Mouse (Mus musculus) fat pad, adult 2 months (tissue): Measurements from ENCODE around the gene Xrcc5.

Source experiments
- DNase-seq: peaks from one replicate; pipeline ENCODE4 v3.0.0-alpha.2; 2011; ENCODE audit warnings: low read depth, low spot score; ENCODE audit errors: extremely low read depth

The Xrcc5 gene

GRCm38 (mm10) chr1:72380544-72380943 is 73.3 kb downstream of the Xrcc5 start:
- DNase-seq: no peak

GRCm38 (mm10) chr1:72383056-72383455 is 75.8 kb downstream of the Xrcc5 start:
- DNase-seq: peak; percentile 54

- no peak for DNase-seq
These were observed 76.4 kb downstream of the Xrcc5 start for GRCm38 (mm10) chr1:72383651-72384050.

GRCm38 (mm10) chr1:72390420-72390819 is 83.2 kb downstream of the Xrcc5 start:
- DNase-seq: no peak

GRCm38 (mm10) chr1:72399720-72400401 is 92.6 kb downstream of the Xrcc5 start:
- DNase-seq: no peak

GRCm38 (mm10) chr1:72400616-72401015 is 93.4 kb downstream of the Xrcc5 start:
- no peak for DNase-seq

- no peak for DNase-seq
These were observed 94.3 kb downstream of the Xrcc5 start for GRCm38 (mm10) chr1:72401331-72402069.

- DNase-seq: no peak
These were observed 99.4 kb downstream of the Xrcc5 start for GRCm38 (mm10) chr1:72406505-72407079.

GRCm38 (mm10) chr1:72409936-72410335 is 102.7 kb downstream of the Xrcc5 start:
- DNase-seq: no peak

- no peak for DNase-seq
These were observed 103.9 kb downstream of the Xrcc5 start for GRCm38 (mm10) chr1:72411108-72411507.

- no peak for DNase-seq
These were observed 106.0 kb downstream of the Xrcc5 start for GRCm38 (mm10) chr1:72413205-72413604.

GRCm38 (mm10) chr1:72414133-72414532 is 106.9 kb downstream of the Xrcc5 start:
- DNase-seq: no peak

- no peak for DNase-seq
These were observed 107.5 kb downstream of the Xrcc5 start for GRCm38 (mm10) chr1:72414561-72415253.

- peak; percentile 37 for DNase-seq
These were observed 111.8 kb downstream of the Xrcc5 start for GRCm38 (mm10) chr1:72418744-72419655.

- no peak for DNase-seq
These were observed 113.0 kb downstream of the Xrcc5 start for GRCm38 (mm10) chr1:72420220-72420619.

- no peak for DNase-seq
These were observed 114.9 kb downstream of the Xrcc5 start for GRCm38 (mm10) chr1:72422121-72422520.

- no peak for DNase-seq
These were observed 119.2 kb downstream of the Xrcc5 start for GRCm38 (mm10) chr1:72426456-72426855.

GRCm38 (mm10) chr1:72428526-72428925 is 121.3 kb downstream of the Xrcc5 start:
- no peak for DNase-seq

GRCm38 (mm10) chr1:72429107-72429807 is 122.0 kb downstream of the Xrcc5 start:
- no peak for DNase-seq

- no peak for DNase-seq
These were observed 125.4 kb downstream of the Xrcc5 start for GRCm38 (mm10) chr1:72432579-72432978.
